Comparison of ENCODE assay signal across 21 mouse cellular contexts in the genomic region with DNA sequence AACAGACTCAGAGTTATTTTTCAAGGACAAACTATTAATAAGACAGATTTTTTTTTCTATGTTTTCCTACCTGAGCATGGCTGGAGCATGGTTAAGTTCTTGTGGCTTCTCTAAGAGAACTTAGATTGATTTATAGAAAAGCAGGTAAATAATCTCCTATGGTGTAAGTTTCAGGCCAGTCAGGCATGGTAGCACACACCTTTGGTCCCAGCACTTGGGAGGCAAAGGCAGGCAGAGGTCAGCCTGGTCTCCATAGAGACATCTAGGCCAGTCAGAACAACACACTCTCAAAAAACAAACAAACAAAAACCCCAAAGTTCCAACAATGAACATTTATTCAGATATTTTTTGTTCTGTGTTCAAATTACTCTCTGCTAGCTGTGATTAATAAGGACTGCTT.
DNase-seq lines count a peak whose midpoint lies in the region; ATAC-seq and TF ChIP-seq lines count a peak whose summit lies in the region.
"Had no signal": no experiment of that assay in that cellular context is flagged by ENCODE, and none has a peak within 500 bp of the region (broad histone marks: within the 10 kb centered on the region; RNA-seq: fewer than 3 reads in every experiment).

No protein-coding gene starts in this region.

- H3K4me3 ChIP-seq in kidney, postnatal 0 days (replicated peaks; ENCODE audit: low read depth, low read length) = no peak overlapping the region
- no peak overlapping the region for H3K4me3 ChIP-seq in thymus, adult 2 months (ENCODE audit: control insufficient read depth, insufficient read depth, low read length)
- H3K4me3 ChIP-seq: embryonic facial prominence, embryonic 13.5 days; forebrain, embryonic 13.5 days; heart, embryonic 13.5 days; hindbrain, embryonic 15.5 days had no signal

- no peaks in the 10 kb centered on the region for H3K9me3 ChIP-seq in kidney, postnatal 0 days (replicated peaks; ENCODE audit: low read length)
- H3K9me3 ChIP-seq: embryonic facial prominence, embryonic 13.5 days; forebrain, embryonic 13.5 days; G1E; heart, embryonic 13.5 days; hindbrain, embryonic 15.5 days had no signal

- peak; percentile 6 for DNase-seq in heart, adult 11 months
- no peak for DNase-seq in heart, adult 8-10 months (ENCODE audit: low spot score)
- peak; percentile 34 for DNase-seq in kidney, adult 9 months
- no peak for DNase-seq in kidney, postnatal 0 days (ENCODE audit: low spot score)
- no peak for DNase-seq in thymus, adult 2 months
- DNase-seq in cerebellum, postnatal 14 days = no peak
- DNase-seq in left cerebral cortex, adult 11 months (ENCODE audit: low spot score) = no peak
- DNase-seq: adrenal gland, postnatal 14 days; B cell, adult 2 months; cerebellum, adult 11-12 months; cerebellum, adult 9-10 months; cerebellum, postnatal 36 days; forebrain, postnatal 0 days; gastrocnemius, postnatal 14 days; heart, postnatal 36 days had no signal

- H3K36me3 ChIP-seq in kidney, postnatal 0 days (ENCODE audit: insufficient read depth, low read length) = no peaks in the 10 kb centered on the region
- no peaks in the 10 kb centered on the region for H3K36me3 ChIP-seq in thymus, adult 2 months (ENCODE audit: control insufficient read depth, insufficient read depth, low read length)
- H3K36me3 ChIP-seq: embryonic facial prominence, embryonic 13.5 days; G1E; heart, embryonic 13.5 days; hindbrain, embryonic 15.5 days had no signal

- peak; percentile 91 for ATAC-seq in kidney, postnatal 0 days (replicated peaks; ENCODE audit: low FRiP score, low read depth)
- ATAC-seq: CD4-positive, CD25-positive, alpha-beta regulatory T cell, adult 4 months; forebrain, embryonic 13.5 days; forebrain, postnatal 0 days had no signal

- no peak for TF ChIP-seq CTCF in kidney, postnatal 0 days (IDR thresholded peaks at IDR 0.05; ENCODE audit: low read depth)
- no peak for TF ChIP-seq CTCF in thymus, adult 2 months (IDR thresholded peaks at IDR 0.05; ENCODE audit: borderline replicate concordance, control insufficient read depth, extremely low read depth, insufficient read depth, low read length, poor library complexity)

- H3K9ac ChIP-seq in kidney, postnatal 0 days (ENCODE audit: low read depth, low read length) = no peak overlapping the region
- H3K9ac ChIP-seq: embryonic facial prominence, embryonic 13.5 days; forebrain, embryonic 13.5 days; forebrain, postnatal 0 days; heart, embryonic 13.5 days; hindbrain, embryonic 15.5 days had no signal

- no peaks in the 10 kb centered on the region for H3K4me1 ChIP-seq in kidney, postnatal 0 days (replicated peaks; ENCODE audit: insufficient read depth, low read length)
- no peaks in the 10 kb centered on the region for H3K4me1 ChIP-seq in thymus, adult 2 months (replicated peaks; ENCODE audit: control insufficient read depth, insufficient read depth, low read length)
- H3K4me1 ChIP-seq: forebrain, embryonic 13.5 days; hindbrain, embryonic 15.5 days had no signal

- H3K27ac ChIP-seq in kidney, postnatal 0 days = no peak overlapping the region
- no peak overlapping the region for H3K27ac ChIP-seq in thymus, adult 2 months (ENCODE audit: control insufficient read depth, insufficient read depth, low read length)
- H3K27ac ChIP-seq: embryonic facial prominence, embryonic 13.5 days; forebrain, embryonic 13.5 days; heart, embryonic 13.5 days; hindbrain, embryonic 15.5 days had no signal

- TF ChIP-seq POLR2A in thymus, adult 2 months (IDR thresholded peaks at IDR 0.05; ENCODE audit: control insufficient read depth, extremely low read depth, insufficient read depth, low read length, poor library complexity) = no peak

- no peak overlapping the region for H3K4me2 ChIP-seq in kidney, postnatal 0 days (ENCODE audit: low read length)
- H3K4me2 ChIP-seq: embryonic facial prominence, embryonic 13.5 days; forebrain, embryonic 13.5 days; hindbrain, embryonic 15.5 days had no signal

- H3K27me3 ChIP-seq in kidney, postnatal 0 days (ENCODE audit: insufficient read depth, low read length) = no peaks in the 10 kb centered on the region
- H3K27me3 ChIP-seq in thymus, adult 2 months (ENCODE audit: control insufficient read depth, insufficient read depth, low read length) = no peaks in the 10 kb centered on the region
- H3K27me3 ChIP-seq: embryonic facial prominence, embryonic 13.5 days; forebrain, embryonic 13.5 days; heart, embryonic 13.5 days; hindbrain, embryonic 15.5 days had no signal

Comparison
In these comparisons a context has a peak if more than half of its experiments do, and no peak if none do; other contexts are left out.
1. DNase-seq: peak in heart, adult 11 months (single experiment) and kidney, adult 9 months (single experiment); none in heart, adult 8-10 months (single experiment), kidney, postnatal 0 days (single experiment), thymus, adult 2 months (single experiment), cerebellum, postnatal 14 days (0 of 2) and left cerebral cortex, adult 11 months (single experiment).